Mouse (Mus musculus) MEL (cell line): ENCODE results near the gene Fnip2.

Experiments used
- CHD2 ChIP-seq: IDR thresholded peaks from 2 replicates; pipeline ENCODE4 v1.6.1; 2011; ENCODE audit warnings: low read length, improper control_type of control experiment
- CTCF ChIP-seq, 3 experiments: IDR thresholded peaks in 2 of 3; conservative IDR thresholded peaks in 1 of 3; 2 replicates each; pipeline ENCODE4 v1.5.1; 2011 to 2012; ENCODE audit warnings: low read length in 3 of 3, low read depth in 2 of 3, mild to moderate bottlenecking in 2 of 3, improper control_type of control experiment in 1 of 3, inconsistent platforms in 1 of 3, mixed read lengths in 1 of 3, moderate library complexity in 1 of 3; ENCODE audit not compliant: control insufficient read depth in 1 of 3, insufficient read depth in 1 of 3, poor library complexity in 1 of 3, severe bottlenecking in 1 of 3
- EP300 ChIP-seq, 2 experiments: IDR thresholded peaks; 2 replicates each; pipeline ENCODE4 v1.6.1; 2011; ENCODE audit warnings: improper control_type of control experiment in 2 of 2, low read length in 2 of 2, low read depth in 1 of 2, mild to moderate bottlenecking in 1 of 2
- HCFC1 ChIP-seq: IDR thresholded peaks from 2 replicates; pipeline ENCODE4 v1.6.1; 2012; ENCODE audit warnings: low read depth, mild to moderate bottlenecking, inconsistent platforms, low read length, improper control_type of control experiment, moderate library complexity
- JUND ChIP-seq: IDR thresholded peaks from 2 replicates; pipeline ENCODE4 v1.6.1; 2011; ENCODE audit warnings: low read depth, mild to moderate bottlenecking, improper control_type of control experiment, low read length
- MAFK ChIP-seq: IDR thresholded peaks from 2 replicates; pipeline ENCODE4 v1.6.1; 2011; ENCODE audit warnings: low read depth, mild to moderate bottlenecking, low read length, improper control_type of control experiment, borderline replicate concordance
- POLR2A ChIP-seq, 2 experiments: IDR thresholded peaks; 2 replicates each; pipeline ENCODE4 v1.6.1; 2011 to 2012; ENCODE audit warnings: low read length in 2 of 2, mild to moderate bottlenecking in 2 of 2, control low read depth in 1 of 2, improper control_type of control experiment in 1 of 2, low read depth in 1 of 2, moderate library complexity in 1 of 2; ENCODE audit not compliant: control insufficient read depth in 1 of 2, insufficient read depth in 1 of 2, poor library complexity in 1 of 2
- RAD21 ChIP-seq: IDR thresholded peaks from 2 replicates; pipeline ENCODE4 v1.6.1; 2011; ENCODE audit warnings: mild to moderate bottlenecking, low read depth, low read length, improper control_type of control experiment
- SMC3 ChIP-seq: IDR thresholded peaks from 2 replicates; pipeline ENCODE4 v1.6.1; 2011; ENCODE audit warnings: low read depth, low read length, improper control_type of control experiment
- UBTF ChIP-seq: IDR thresholded peaks from 2 replicates; pipeline ENCODE4 v1.6.1; 2012; ENCODE audit warnings: low read depth, mild to moderate bottlenecking, inconsistent platforms, low read length, improper control_type of control experiment, moderate library complexity, borderline replicate concordance; ENCODE audit not compliant: insufficient read depth
- USF1 ChIP-seq: IDR thresholded peaks from 2 replicates; pipeline ENCODE4 v1.6.1; 2014; ENCODE audit warnings: low read depth, mild to moderate bottlenecking, inconsistent platforms, low read length, improper control_type of control experiment, moderate library complexity
- ZMIZ1 ChIP-seq: IDR thresholded peaks from 2 replicates; pipeline ENCODE4 v1.6.1; 2012; ENCODE audit warnings: low read depth, mild to moderate bottlenecking, inconsistent platforms, low read length, improper control_type of control experiment, moderate library complexity

- TF ChIP-seq USF1 (no peak), POLR2A (IDR thresholded peaks at IDR 0.05; ENCODE audit: control insufficient read depth in 1 of 2, insufficient read depth in 1 of 2, low read depth in 1 of 2, low read length in 2 of 2, poor library complexity in 1 of 2) (no peak), MAFK (no peak), ZMIZ1 (no peak), JUND (no peak), CTCF (IDR thresholded peaks at IDR 0.05 in 2 of 3, conservative IDR thresholded peaks at IDR 0.05 in 1 of 3; ENCODE audit: control insufficient read depth in 1 of 3, insufficient read depth in 1 of 3, low read depth in 2 of 3, low read length in 3 of 3, poor library complexity in 1 of 3, severe bottlenecking in 1 of 3) (no peak), EP300 (IDR thresholded peaks at IDR 0.05; ENCODE audit: low read depth in 1 of 2, low read length in 2 of 2) (no peak), SMC3 (no peak), CHD2 (no peak), UBTF (no peak), HCFC1 (no peak), RAD21 (no peak)
Measured at GRCm38 (mm10) chr3:79495151-79495550, 72.4 kb downstream of the Fnip2 start.
